Mouse (Mus musculus): ENCODE measurements around the gene Spata21. TPM values are rescaled to one million over a fixed set of nuclear protein-coding genes. Genes with fewer than 3 reads are reported as not detected.

The Spata21 gene
- not detected for total RNA-seq (2022)

DNA sequence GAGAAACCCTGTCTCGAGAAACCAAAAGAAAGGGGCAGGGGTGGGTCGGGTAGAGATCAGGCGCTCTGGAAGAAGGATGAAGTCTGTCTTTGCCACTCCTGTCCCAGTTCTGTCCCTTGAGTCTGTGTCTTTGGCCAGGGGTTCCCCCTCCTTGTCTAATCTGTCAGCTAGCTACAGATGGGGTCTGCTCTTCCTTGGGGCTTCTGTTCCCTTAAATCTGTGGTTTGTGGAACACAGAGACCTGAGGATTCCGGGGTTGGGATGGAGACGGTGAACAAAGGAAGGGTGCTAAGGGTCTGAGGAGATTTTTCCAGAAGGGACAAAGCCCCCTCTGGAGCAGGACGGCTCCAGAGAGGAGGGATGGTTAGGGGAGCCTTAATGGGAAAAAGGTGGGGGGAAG, at the start of gene Spata21:
TSS of gene Spata21 (plus strand) at position 301 of the 400 bp plus-strand sequence.
- DNase-seq, result no peak

GRCm38 (mm10) chr4:141041117-141041516, 47.0 kb upstream of the Spata21 start:
- no peak for DNase-seq

- no peak for DNase-seq
Measured at GRCm38 (mm10) chr4:141044816-141045215, 43.3 kb upstream of the Spata21 start.

DNA sequence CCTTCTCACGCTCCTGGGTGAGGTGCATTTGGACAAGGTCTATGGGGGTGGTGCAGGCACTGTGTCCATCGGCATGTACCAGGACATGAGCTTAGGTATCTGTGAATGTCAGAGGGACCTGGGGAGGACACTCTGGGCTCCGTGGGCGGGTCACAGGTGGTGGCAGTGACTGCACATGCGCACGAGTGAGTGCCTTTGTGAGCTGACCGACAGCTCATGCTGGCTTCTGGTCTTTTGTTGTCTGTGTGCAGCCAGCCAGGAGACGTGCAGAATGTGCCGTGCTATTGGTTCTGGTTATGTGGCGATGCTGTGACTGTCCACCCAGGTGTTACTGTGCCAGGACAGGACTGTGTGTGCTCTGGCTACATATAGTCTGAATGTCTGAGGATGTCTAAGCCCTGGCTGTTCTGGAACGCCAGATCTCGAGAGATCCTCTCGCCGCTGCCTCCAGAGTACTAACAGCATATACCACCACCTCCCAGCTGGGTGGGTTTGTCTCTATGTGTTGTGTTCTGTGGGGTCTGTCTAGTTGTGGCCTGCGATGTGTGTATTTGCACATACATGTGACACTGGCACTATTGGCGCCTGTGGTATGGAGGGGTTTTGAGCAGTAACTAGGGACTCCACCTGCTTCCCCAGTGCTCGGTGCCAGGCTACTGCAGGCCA, 39.2 kb upstream of the Spata21 start:
- no peak for DNase-seq

GRCm38 (mm10) chr4:141049476-141049835, 38.7 kb upstream of the Spata21 start:
- DNase-seq, result no peak

- DNase-seq, result no peak
Measured at GRCm38 (mm10) chr4:141052442-141052841, 35.7 kb upstream of the Spata21 start.

DNA sequence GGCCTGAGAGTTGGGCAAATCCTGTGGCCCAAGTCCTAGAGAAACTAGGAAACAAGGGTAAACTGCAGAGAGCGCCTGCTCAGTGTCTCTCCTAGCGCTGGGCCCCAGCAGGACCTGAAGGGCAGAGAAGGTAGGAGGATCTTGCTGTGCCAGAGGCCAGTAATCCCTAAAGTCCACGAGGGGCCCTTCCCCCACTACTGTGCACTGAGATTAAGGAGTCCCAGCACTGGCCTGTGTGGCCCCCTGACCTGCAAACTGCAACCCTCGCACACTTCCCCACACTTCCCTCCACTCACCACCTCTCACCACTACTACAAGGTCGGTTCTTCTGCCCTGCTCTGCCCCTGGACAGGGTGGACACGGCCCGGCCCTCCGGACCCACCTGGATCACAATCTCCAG, 35.0 kb upstream of the Spata21 start:
- no peak for DNase-seq

- no peak for DNase-seq
Measured at GRCm38 (mm10) chr4:141053568-141054161, 34.5 kb upstream of the Spata21 start.

- no peak for DNase-seq
Measured at GRCm38 (mm10) chr4:141056970-141057369, 31.2 kb upstream of the Spata21 start.

DNA sequence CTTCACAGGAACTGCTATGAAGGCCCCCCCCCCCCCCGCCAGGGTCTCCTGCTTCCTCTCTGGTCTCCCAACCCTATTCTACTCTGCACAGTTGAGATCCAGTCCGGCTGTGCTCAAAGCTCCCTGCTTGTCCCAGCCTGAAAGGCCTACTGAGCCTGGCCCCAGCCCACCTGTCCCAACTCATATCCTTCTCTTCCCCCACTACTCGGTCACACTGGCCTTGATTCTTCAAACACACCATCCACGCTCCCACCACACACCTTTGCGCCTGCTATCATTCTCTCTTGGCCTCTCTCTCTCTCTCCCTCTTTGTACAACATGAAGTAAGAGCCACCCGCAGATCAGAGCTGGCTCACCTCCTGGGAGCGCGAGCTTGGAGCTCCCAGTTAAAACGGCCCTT, 29.3 kb upstream of the Spata21 start:
- no peak for DNase-seq

DNA sequence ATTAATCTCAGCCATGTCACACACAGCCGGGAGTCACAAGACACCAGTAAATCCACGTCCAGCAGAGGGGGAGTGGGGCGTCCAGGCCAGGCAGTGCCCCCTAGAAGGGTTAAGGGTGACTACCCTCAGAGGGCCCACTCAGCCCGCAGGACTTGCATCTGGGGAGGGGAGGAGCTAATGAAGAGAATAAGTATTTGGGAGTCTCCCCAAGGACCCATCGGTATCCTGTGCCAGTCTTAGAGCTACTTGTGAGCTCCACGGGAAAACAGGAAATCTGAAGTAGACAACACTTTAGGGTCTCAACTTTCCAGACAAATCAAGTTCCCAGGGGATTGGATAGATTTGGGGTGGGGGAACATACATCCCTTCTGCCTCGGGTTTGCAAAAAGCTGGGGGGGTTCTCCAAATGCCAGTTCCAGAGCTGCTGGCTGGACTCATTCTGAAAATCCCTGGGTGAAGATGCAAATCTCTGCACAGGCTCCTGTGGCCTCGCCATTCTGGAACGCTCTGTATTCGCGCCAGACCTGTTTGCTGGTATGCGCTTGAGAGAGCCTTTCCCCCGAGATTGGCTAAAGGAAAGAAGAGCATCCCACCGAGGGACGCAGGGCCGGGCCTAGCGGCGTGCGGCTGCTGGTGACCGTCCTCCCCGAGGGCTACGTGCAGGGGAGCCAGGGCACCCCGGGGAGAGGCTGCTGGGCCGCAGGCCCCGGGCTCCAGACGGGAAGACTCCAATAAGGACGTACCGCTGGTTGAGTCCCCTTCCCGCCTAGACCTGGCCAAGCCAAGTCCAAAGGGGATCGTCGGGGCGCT, 28.3 kb upstream of the Spata21 start:
- no peak for DNase-seq

DNA sequence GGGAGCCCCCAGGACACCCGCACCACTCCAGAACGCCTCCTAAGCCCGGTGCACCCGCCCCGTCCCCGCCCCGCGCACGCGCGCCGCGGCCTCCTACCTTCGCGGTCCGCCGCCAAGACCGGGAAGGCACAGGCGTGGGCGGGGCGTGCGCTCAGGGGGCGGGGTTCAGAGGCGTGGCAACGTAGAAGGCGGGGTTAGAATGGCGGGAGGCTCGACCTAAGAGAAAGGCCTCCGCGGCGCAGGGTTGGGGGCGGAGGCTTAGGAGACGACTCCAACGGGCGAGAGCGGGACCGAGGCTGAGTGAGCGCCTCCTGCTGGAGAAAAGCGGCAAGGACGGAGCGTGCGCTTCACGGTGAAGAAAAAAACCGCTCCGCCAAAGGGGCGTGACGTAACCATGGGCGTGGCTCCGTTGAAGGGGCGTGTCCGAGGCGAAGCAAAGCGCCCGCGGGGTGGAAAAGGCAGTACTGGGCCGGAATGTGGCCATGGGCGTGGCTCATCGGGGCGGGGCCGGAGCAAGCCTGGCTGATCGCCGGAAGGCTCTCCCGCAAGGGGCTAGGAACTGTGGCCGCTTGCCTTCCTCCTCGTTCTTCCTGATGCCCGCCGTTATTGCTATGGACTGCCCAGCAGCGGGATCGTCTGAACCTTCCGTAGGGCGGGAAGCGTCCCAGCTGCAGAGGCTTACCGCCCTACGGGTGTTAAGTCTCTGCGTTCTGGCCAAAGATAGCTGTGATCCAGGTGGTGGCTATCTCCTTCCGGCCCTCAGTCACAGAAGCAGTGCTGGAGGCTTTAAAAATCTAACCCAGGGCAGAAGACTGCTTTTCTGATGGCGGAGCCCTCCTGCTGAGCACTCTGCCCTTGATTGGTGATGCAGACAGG, 27.5 kb upstream of the Spata21 start, which contains the start of gene Crocc:
TSS of gene Crocc (minus strand) at position 125 of the 876 bp plus-strand sequence.
- peak; percentile 98 for DNase-seq

GRCm38 (mm10) chr4:141064104-141064659, 24.0 kb upstream of the Spata21 start:
- no peak for DNase-seq

DNA sequence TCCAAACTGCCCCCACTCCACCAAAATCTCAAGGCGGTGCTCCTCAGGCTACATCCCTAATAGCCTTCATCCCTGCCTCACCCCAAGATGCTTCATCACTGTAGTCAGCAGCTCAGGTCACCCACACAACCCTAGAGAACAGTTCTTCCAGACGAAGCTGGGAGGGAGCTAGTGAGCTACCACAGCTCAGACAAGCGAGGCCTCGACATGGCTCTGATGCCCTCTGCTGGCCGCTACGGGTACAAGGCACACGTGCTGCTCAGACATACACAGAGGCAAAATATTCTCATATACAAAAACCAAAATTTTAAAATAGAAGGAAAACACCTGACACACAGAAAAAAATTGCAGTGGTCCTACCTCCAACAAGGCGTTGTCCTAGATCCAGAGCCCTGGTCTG, 23.0 kb upstream of the Spata21 start:
- peak; percentile 69 for DNase-seq

GRCm38 (mm10) chr4:141066709-141067515, 21.2 kb upstream of the Spata21 start:
- DNase-seq, result no peak

GRCm38 (mm10) chr4:141067516-141068046, 20.6 kb upstream of the Spata21 start:
- no peak for DNase-seq

GRCm38 (mm10) chr4:141068655-141069054, 19.5 kb upstream of the Spata21 start:
- no peak for DNase-seq

- DNase-seq, result no peak
Measured at GRCm38 (mm10) chr4:141069731-141070130, 18.4 kb upstream of the Spata21 start.

GRCm38 (mm10) chr4:141072502-141072901, 15.6 kb upstream of the Spata21 start:
- no peak for DNase-seq

- no peak for DNase-seq
Measured at GRCm38 (mm10) chr4:141073661-141074060, 14.5 kb upstream of the Spata21 start.

- no peak for DNase-seq
Measured at GRCm38 (mm10) chr4:141074109-141074508, 14.0 kb upstream of the Spata21 start.
